Mouse (Mus musculus): ENCODE measurements around the gene Ctns. TPM values are rescaled to one million over a fixed set of nuclear protein-coding genes. Genes with fewer than 3 reads are reported as not detected.

The Ctns gene
- polyA plus RNA-seq, 2 experiments: 24.6 to 25.9 TPM

DNA sequence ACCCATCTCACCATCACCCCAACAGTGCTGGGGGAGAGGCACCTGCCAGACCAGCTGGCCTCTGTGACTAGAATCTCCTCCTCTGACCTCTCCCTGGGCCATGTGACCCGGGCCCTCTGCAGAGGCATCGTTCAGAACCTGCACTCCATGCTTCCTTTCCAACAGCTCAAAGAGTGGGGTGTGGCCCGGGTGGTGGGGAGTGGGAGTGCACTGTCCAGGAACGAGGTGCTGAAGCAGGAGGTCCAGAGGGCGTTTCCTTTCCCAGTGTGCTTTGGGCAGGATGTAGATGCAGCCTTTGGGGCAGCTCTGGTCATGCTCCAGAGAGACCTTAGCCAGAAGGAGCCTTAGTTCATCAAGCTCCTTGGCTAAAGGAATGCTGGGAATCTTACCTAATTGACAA is 24.0 kb upstream of the Ctns start:
- no peaks in the 10 kb centered on the region for H3K9me3 ChIP-seq (ENCODE audit: control insufficient read depth, low read length)
- no peaks in the 10 kb centered on the region for H3K27me3 ChIP-seq (ENCODE audit: control insufficient read depth, insufficient read depth, low read length)
- WGBS: 42% methylated on average over 5 of the region's 5 CpGs
- no peak for DNase-seq (ENCODE audit: low spot score)
- H3K4me3 ChIP-seq (replicated peaks; ENCODE audit: low read length): no peak overlapping the region
- H3K36me3 ChIP-seq (ENCODE audit: control insufficient read depth, insufficient read depth, low read length): no peaks in the 10 kb centered on the region
- no peaks in the 10 kb centered on the region for H3K4me1 ChIP-seq (ENCODE audit: control insufficient read depth, insufficient read depth, low read length)
- TF ChIP-seq POLR2A (IDR thresholded peaks at IDR 0.05; ENCODE audit: borderline replicate concordance, extremely low read depth, insufficient read depth, insufficient read length): no peak
- no peak overlapping the region for H3K4me2 ChIP-seq (replicated peaks; ENCODE audit: low read depth, low read length, severe bottlenecking)
- no peak overlapping the region for H3K9ac ChIP-seq (ENCODE audit: low read depth, low read length, severe bottlenecking)
- no peak overlapping the region for H3K27ac ChIP-seq (replicated peaks; ENCODE audit: low read depth, low read length)
- ATAC-seq (ENCODE audit: low FRiP score, low read depth): no peak

DNA sequence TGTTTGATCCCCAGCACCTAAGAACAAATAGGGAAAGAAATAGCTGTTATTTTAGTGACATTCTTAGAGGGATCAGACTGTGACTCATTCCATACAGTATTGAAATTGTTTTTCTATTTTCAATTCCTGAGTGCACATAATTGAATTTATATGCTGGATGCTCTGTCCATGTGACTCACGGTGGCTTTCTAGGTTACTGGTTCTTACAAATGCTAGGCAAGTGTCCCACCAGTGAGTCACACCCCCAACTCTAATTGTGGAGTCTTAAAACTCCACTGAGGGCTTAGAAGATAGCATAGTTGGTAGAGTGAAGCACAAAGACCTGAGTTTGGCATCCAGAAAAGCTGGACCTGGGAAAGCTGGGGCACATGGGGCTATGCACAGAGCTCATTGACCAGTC is 21.8 kb upstream of the Ctns start:
- WGBS: 74% methylated on average over 1 of the region's 1 CpGs
- Histone ChIP-seq H3K27ac (replicated peaks; ENCODE audit: low read depth, low read length) (no peak overlapping the region), H3K4me3 (replicated peaks; ENCODE audit: low read length) (no peak overlapping the region), H3K36me3 (ENCODE audit: control insufficient read depth, insufficient read depth, low read length) (no peaks in the 10 kb centered on the region), H3K4me1 (ENCODE audit: control insufficient read depth, insufficient read depth, low read length) (no peaks in the 10 kb centered on the region), H3K9me3 (ENCODE audit: control insufficient read depth, low read length) (no peaks in the 10 kb centered on the region), H3K4me2 (replicated peaks; ENCODE audit: low read depth, low read length, severe bottlenecking) (no peak overlapping the region), H3K9ac (ENCODE audit: low read depth, low read length, severe bottlenecking) (no peak overlapping the region), H3K27me3 (ENCODE audit: control insufficient read depth, insufficient read depth, low read length) (no peaks in the 10 kb centered on the region)
- no peak for DNase-seq (ENCODE audit: low spot score)
- no peak for TF ChIP-seq POLR2A (IDR thresholded peaks at IDR 0.05; ENCODE audit: borderline replicate concordance, extremely low read depth, insufficient read depth, insufficient read length)
- no peak for ATAC-seq (ENCODE audit: low FRiP score, low read depth)

DNA sequence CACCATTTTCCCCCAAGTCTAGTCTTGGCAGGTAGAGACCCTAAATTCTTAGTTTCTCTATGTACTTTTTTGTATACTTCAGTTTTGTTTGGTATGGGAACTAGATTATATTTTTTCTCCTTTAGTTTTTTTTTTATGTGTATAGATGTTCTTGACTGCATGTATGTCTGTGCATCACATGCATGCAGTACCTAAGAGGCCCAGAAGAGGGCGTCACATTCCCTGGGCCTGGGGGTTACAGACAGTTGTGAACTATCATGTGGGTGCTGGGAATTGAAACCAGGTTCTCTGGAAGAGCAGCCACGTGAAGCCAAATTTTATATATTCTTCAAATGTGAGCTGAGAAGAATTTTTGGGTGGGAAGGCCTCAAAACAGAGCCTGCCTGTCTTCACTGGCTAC is 20.8 kb upstream of the Ctns start:
- no peaks in the 10 kb centered on the region for H3K4me1 ChIP-seq (ENCODE audit: control insufficient read depth, insufficient read depth, low read length)
- no peak overlapping the region for H3K4me2 ChIP-seq (replicated peaks; ENCODE audit: low read depth, low read length, severe bottlenecking)
- WGBS: 56% methylated on average over 2 of the region's 2 CpGs
- H3K4me3 ChIP-seq (replicated peaks; ENCODE audit: low read length): no peak overlapping the region
- H3K36me3 ChIP-seq (ENCODE audit: control insufficient read depth, insufficient read depth, low read length): no peaks in the 10 kb centered on the region
- H3K9me3 ChIP-seq (ENCODE audit: control insufficient read depth, low read length): no peaks in the 10 kb centered on the region
- no peak for TF ChIP-seq POLR2A (IDR thresholded peaks at IDR 0.05; ENCODE audit: borderline replicate concordance, extremely low read depth, insufficient read depth, insufficient read length)
- no peak overlapping the region for H3K9ac ChIP-seq (ENCODE audit: low read depth, low read length, severe bottlenecking)
- no peak overlapping the region for H3K27ac ChIP-seq (replicated peaks; ENCODE audit: low read depth, low read length)
- no peak for ATAC-seq (ENCODE audit: low FRiP score, low read depth)
- H3K27me3 ChIP-seq (ENCODE audit: control insufficient read depth, insufficient read depth, low read length): no peaks in the 10 kb centered on the region
- DNase-seq (ENCODE audit: low spot score): no peak

DNA sequence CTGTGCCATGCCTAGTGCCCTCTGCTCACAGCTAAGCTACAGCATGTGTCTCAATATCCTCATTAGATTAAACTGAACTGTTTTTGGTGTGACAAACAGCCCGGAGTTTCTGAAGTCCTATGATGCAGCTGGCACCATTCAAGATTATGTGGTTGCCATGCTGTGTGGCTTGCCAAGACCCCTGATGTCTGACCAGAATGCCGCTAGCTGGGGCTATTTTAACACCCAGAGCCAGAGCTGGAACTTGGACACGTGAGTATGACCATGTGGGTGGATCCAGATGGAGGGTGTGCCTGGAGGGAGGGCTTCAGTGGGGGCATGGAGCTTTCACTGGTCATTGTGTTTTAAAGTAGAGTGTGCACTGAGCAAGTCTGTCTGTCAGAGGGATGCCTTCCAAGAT is 15.1 kb upstream of the Ctns start:
- Histone ChIP-seq H3K36me3 (ENCODE audit: control insufficient read depth, insufficient read depth, low read length) (no peaks in the 10 kb centered on the region), H3K4me3 (replicated peaks; ENCODE audit: low read length) (no peak overlapping the region), H3K9me3 (ENCODE audit: control insufficient read depth, low read length) (no peaks in the 10 kb centered on the region), H3K4me2 (replicated peaks; ENCODE audit: low read depth, low read length, severe bottlenecking) (no peak overlapping the region), H3K9ac (ENCODE audit: low read depth, low read length, severe bottlenecking) (no peak overlapping the region), H3K4me1 (ENCODE audit: control insufficient read depth, insufficient read depth, low read length) (no peaks in the 10 kb centered on the region), H3K27me3 (ENCODE audit: control insufficient read depth, insufficient read depth, low read length) (no peaks in the 10 kb centered on the region), H3K27ac (replicated peaks; ENCODE audit: low read depth, low read length) (no peak overlapping the region)
- WGBS: 66% methylated on average over 3 of the region's 3 CpGs
- DNase-seq (ENCODE audit: low spot score) (no peak), ATAC-seq (ENCODE audit: low FRiP score, low read depth) (no peak)
- TF ChIP-seq POLR2A (IDR thresholded peaks at IDR 0.05; ENCODE audit: borderline replicate concordance, extremely low read depth, insufficient read depth, insufficient read length): no peak

DNA sequence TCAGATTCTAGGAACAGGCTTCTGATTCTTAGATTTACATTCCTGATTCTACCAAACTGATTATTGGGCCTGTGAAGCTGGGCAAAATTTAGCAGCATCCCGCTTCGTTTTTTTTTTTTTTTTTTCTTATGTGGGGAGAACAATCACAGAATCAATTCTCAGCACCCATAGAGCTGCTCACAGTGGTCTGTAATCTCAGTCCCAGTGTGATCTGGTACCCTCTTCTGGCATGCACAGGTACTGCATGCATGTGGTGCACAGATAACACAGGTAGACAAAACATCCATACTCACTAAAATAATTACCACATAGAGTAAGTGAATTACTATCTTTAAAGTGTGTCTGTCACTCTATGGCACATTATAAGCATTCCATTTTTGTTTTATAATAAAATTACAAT is 8.8 kb upstream of the Ctns start:
- no peak overlapping the region for H3K4me2 ChIP-seq (replicated peaks; ENCODE audit: low read depth, low read length, severe bottlenecking)
- H3K36me3 ChIP-seq (ENCODE audit: control insufficient read depth, insufficient read depth, low read length): no peaks in the 10 kb centered on the region
- H3K4me3 ChIP-seq (replicated peaks; ENCODE audit: low read length): no peak overlapping the region
- H3K9ac ChIP-seq (ENCODE audit: low read depth, low read length, severe bottlenecking): no peak overlapping the region
- H3K4me1 ChIP-seq (ENCODE audit: control insufficient read depth, insufficient read depth, low read length): no peaks in the 10 kb centered on the region
- ATAC-seq (ENCODE audit: low FRiP score, low read depth) (no peak), DNase-seq (ENCODE audit: low spot score) (no peak)
- WGBS: 87% methylated on average over 2 of the region's 2 CpGs
- no peak for TF ChIP-seq POLR2A (IDR thresholded peaks at IDR 0.05; ENCODE audit: borderline replicate concordance, extremely low read depth, insufficient read depth, insufficient read length)
- H3K9me3 ChIP-seq (ENCODE audit: control insufficient read depth, low read length): no peaks in the 10 kb centered on the region
- H3K27me3 ChIP-seq (ENCODE audit: control insufficient read depth, insufficient read depth, low read length): no peaks in the 10 kb centered on the region
- no peak overlapping the region for H3K27ac ChIP-seq (replicated peaks; ENCODE audit: low read depth, low read length)

DNA sequence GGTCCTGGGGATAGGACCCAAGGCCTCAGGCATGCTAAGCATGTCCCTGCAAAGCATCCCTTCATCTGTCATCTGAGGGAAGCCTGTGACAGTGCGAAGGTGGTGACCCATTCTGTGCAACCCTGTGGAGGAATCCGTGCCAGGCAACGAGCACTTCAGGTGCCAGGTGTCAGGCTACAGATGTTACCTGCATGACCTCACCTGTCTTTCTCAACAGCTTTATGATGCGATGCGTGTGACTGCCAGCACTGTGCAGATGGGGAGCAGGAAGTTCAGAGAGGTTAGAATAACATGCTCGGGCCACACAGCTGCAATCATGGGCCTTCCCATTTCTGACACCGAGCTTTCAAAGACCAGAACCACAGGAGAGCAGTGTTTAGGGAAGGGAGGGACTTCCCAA is 6.4 kb upstream of the Ctns start:
- Histone ChIP-seq H3K4me1 (ENCODE audit: control insufficient read depth, insufficient read depth, low read length) (no peaks in the 10 kb centered on the region), H3K9ac (ENCODE audit: low read depth, low read length, severe bottlenecking) (no peak overlapping the region), H3K4me2 (replicated peaks; ENCODE audit: low read depth, low read length, severe bottlenecking) (no peak overlapping the region), H3K36me3 (ENCODE audit: control insufficient read depth, insufficient read depth, low read length) (no peaks in the 10 kb centered on the region), H3K27me3 (ENCODE audit: control insufficient read depth, insufficient read depth, low read length) (no peaks in the 10 kb centered on the region), H3K4me3 (replicated peaks; ENCODE audit: low read length) (no peak overlapping the region), H3K27ac (replicated peaks; ENCODE audit: low read depth, low read length) (no peak overlapping the region), H3K9me3 (ENCODE audit: control insufficient read depth, low read length) (no peaks in the 10 kb centered on the region)
- TF ChIP-seq POLR2A (IDR thresholded peaks at IDR 0.05; ENCODE audit: borderline replicate concordance, extremely low read depth, insufficient read depth, insufficient read length): no peak
- DNase-seq (ENCODE audit: low spot score) (no peak), ATAC-seq (ENCODE audit: low FRiP score, low read depth) (no peak)
- 65% methylated on average over 7 of the region's 7 CpGs for WGBS

Data from limb, embryonic 14.5 days (tissue).